Mouse (Mus musculus) liver, postnatal 0 days (tissue): ENCODE results near the gene Rbms1. TPM values are rescaled to one million over a fixed set of nuclear protein-coding genes. Genes with fewer than 3 reads are reported as not detected.
A peak's percentile ranks its signal among the peaks of the same experiment; 100 is the strongest.

Experiments
- ATAC-seq: fragments of 200-750 bp; cut with Nextera tagmentation; 2 replicates; pipeline ENCODE4 v1.8.0; 2017; ENCODE audit warnings: mild to moderate bottlenecking, moderate library complexity
- DNase-seq: peaks from one replicate; pipeline ENCODE4 v3.0.0-alpha.2; 2016
- H3K27ac ChIP-seq: fragments of 300-500 bp; sonication (generic); 2 replicates; pipeline ENCODE4 v1.5.1; 2014; ENCODE audit warnings: antibody characterized with exemption, moderate library complexity, mild to moderate bottlenecking, low read depth
- H3K27me3 ChIP-seq: fragments of 300-500 bp; sonication (generic); 2 replicates; pipeline ENCODE4 v1.6.1; 2014; ENCODE audit warnings: low read length, control low read depth, mixed read lengths; ENCODE audit not compliant: insufficient read depth
- H3K36me3 ChIP-seq: fragments of 300-500 bp; sonication (generic); replicated peaks from 2 replicates; pipeline ENCODE4 v1.6.1; 2014; ENCODE audit warnings: mild to moderate bottlenecking, control low read depth, low read length, moderate library complexity, mixed read lengths; ENCODE audit not compliant: insufficient read depth
- H3K4me1 ChIP-seq: fragments of 300-500 bp; sonication (generic); 2 replicates; pipeline ENCODE4 v1.6.1; 2014; ENCODE audit warnings: antibody characterized with exemption, mild to moderate bottlenecking, control low read depth; ENCODE audit not compliant: insufficient read depth
- H3K4me2 ChIP-seq: fragments of 300-500 bp; sonication (generic); 2 replicates; pipeline ENCODE4 v1.6.1; 2014; ENCODE audit warnings: low read depth, mild to moderate bottlenecking, low read length, moderate library complexity, mixed read lengths
- H3K4me3 ChIP-seq: fragments of 300-500 bp; sonication (generic); 2 replicates; pipeline ENCODE4 v1.5.1; 2014; ENCODE audit warnings: low read depth, low read length
- H3K9ac ChIP-seq: fragments of 300-500 bp; sonication (generic); replicated peaks from 2 replicates; pipeline ENCODE4 v1.6.1; 2014; ENCODE audit warnings: mild to moderate bottlenecking, moderate library complexity
- H3K9me3 ChIP-seq: fragments of 300-500 bp; sonication (generic); 2 replicates; pipeline ENCODE4 v1.6.1; 2016; ENCODE audit warnings: mild to moderate bottlenecking, control low read depth, low read length, mixed read lengths
- CTCF ChIP-seq: sonication (generic); IDR thresholded peaks from 2 replicates; pipeline ENCODE4 v1.5.1; 2016; ENCODE audit warnings: antibody characterized with exemption, low read depth
- EP300 ChIP-seq: IDR thresholded peaks from 2 replicates; pipeline ENCODE4 v1.6.1; 2016; ENCODE audit warnings: antibody characterized with exemption, low read depth, mild to moderate bottlenecking
- WGBS: fragments of 180-500 bp; shearing (Covaris S2); extraction: QIAGEN DNeasy Blood & Tissue Kit; methylation state at CpG from one replicate; pipeline ENCODE4 v1.1.7; 2014; ENCODE audit not compliant: insufficient replicate concordance; 5-methylcytosine and 5-hydroxymethylcytosine counted together
- polyA plus RNA-seq: library from polyadenylated mRNA; unstranded; fragments of >200 nt; fragmentation: Nextera tagmentation; extraction: Ambion mirVana; gene quantifications from 2 replicates; pipeline ENCODE4 v1.2.1, GENCODE M21; 2015

Gene Rbms1
- polyA plus RNA-seq, 1 experiment from 2014 or later = 38.5 TPM

DNA sequence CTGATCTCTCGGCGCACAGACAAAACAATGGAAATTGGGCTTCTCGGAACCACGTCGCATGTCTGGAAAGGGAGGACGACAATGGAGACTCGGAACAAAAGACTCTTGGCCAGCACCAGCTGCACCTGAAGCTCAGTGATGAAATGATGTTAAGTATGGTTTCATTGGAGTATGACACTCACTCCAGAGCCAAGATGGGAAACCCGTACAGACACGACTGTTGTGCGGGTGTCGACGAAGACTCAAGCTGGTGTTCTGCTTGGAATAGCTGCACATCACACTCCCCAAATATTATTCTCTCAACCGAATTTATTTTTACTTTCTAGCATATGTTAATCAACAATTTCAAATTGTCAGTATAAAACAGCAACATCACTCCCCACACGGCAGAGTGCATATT lies 26.1 kb downstream of the Rbms1 start:
- WGBS = 89% methylated on average over 14 of the region's 14 CpGs
- Histone ChIP-seq H3K27ac (no peak overlapping the region), H3K36me3 (no peaks in the 10 kb centered on the region), H3K9ac (no peak overlapping the region), H3K4me2 (no peak overlapping the region), H3K27me3 (no peaks in the 10 kb centered on the region), H3K4me1 (peaks cover 6% of the 10 kb centered on the region; the same call in 1 of the 2 replicates), H3K9me3 (no peaks in the 10 kb centered on the region), H3K4me3 (no peak overlapping the region)
- no peak for ATAC-seq
- DNase-seq = no peak
- TF ChIP-seq EP300 (no peak), CTCF (no peak)

DNA sequence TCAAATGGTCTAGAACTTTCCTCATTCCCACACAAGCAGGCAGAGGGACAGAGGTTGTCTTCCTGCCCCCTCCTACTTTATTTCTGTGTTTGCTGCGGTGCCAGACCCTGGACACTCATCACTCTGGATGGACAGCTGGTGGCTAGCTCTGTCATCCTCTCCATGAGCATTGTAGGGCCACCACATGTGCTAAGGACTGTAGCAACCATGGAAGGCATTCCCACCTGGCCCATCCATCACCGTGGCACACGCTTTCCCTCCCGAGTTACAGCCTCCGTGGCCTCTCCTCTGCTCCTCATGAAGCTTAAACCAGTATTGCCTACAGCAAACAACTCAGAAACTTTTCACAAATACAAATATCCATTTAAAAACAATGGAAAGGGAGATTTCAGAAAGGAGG lies 34.0 kb downstream of the Rbms1 start:
- H3K9ac ChIP-seq = no peak overlapping the region
- DNase-seq (no peak), ATAC-seq (no peak)
- TF ChIP-seq CTCF = no peak
- TF ChIP-seq EP300 = no peak
- H3K9me3 ChIP-seq = no peaks in the 10 kb centered on the region
- H3K4me1 ChIP-seq = peaks cover 22% of the 10 kb centered on the region
- no peak overlapping the region for H3K4me2 ChIP-seq
- H3K27ac ChIP-seq = no peak overlapping the region
- 94% methylated on average over 5 of the region's 5 CpGs for WGBS
- no peaks in the 10 kb centered on the region for H3K36me3 ChIP-seq
- no peak overlapping the region for H3K4me3 ChIP-seq
- no peaks in the 10 kb centered on the region for H3K27me3 ChIP-seq

DNA sequence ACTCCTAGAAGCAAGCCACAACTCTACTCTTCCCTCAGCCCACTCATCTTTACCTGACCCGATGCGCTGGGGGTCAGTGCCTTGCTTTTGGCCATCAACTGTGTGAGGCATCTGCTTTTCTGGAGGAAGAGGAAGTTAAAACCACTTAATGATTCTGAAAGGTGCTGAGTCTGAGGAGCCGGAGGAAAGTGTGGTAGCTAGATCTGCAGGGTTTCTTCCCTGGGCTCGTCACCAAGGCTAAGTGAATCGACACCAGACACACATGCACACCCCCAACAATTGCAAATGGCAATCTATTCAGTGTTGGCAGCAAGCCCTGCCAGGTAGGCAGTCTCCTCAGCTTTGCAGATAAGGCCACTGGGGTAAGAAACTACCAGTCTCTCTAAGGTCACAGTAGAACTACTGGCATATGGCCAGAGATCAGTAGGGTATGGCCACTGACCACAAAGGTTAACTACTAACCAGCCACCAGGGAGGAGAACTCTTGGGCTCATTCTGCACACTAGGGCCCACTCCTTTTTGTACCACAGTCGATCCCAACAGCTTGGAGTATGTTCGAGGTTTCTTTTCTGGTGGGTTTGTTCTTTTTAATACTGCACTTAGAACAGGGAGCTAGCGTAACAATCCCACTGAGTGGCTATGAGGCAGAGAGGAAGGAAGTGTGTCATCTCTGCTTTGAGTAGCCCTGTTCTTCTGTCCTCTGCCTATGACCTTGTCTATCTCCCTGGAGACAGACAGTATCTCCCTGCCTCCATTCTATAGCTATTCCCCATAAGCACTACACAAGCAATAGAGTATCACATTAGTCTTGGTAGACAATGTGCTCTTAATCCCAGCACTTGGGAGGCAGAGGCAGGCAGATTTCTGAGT lies 34.9 kb downstream of the Rbms1 start:
- no peak overlapping the region for H3K27ac ChIP-seq
- TF ChIP-seq CTCF (no peak), EP300 (no peak)
- H3K4me3 ChIP-seq = no peak overlapping the region
- no peaks in the 10 kb centered on the region for H3K9me3 ChIP-seq
- no peak overlapping the region for H3K9ac ChIP-seq
- 44% methylated on average over 8 of the region's 8 CpGs for WGBS
- ATAC-seq = peak; percentile 21; the same call in 1 of the 2 replicates
- H3K36me3 ChIP-seq = no peaks in the 10 kb centered on the region
- peak; percentile 29 for DNase-seq
- peaks cover 29% of the 10 kb centered on the region for H3K4me1 ChIP-seq
- peak overlapping the region; percentile 10; the same call in 1 of the 2 replicates for H3K4me2 ChIP-seq
- H3K27me3 ChIP-seq = no peaks in the 10 kb centered on the region

DNA sequence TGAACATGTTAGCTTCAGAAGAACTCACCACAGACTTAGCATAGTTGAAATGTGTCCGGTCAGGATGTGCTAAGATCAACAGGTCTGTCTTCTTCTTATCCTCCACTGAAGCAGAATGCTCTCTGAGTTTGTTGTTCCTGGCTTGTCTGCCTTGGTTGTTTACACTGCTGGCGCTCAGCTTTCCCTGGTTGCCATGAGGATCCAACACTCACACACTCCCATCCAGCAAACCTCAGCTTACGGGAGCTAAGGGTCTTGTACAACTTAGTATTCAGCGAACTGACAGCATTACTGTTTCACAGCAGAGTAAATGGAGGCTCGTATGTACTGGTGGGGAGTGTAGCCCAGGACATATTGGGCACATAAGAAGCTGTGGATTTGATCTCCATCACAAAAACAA lies 37.9 kb downstream of the Rbms1 start:
- no peak overlapping the region for H3K4me3 ChIP-seq
- TF ChIP-seq CTCF (no peak), EP300 (no peak)
- DNase-seq (no peak), ATAC-seq (no peak)
- H3K9ac ChIP-seq = no peak overlapping the region
- H3K27me3 ChIP-seq = no peaks in the 10 kb centered on the region
- H3K4me1 ChIP-seq = peaks cover 36% of the 10 kb centered on the region
- no peak overlapping the region for H3K27ac ChIP-seq
- no peak overlapping the region for H3K4me2 ChIP-seq
- WGBS = 67% methylated on average over 5 of the region's 5 CpGs
- H3K36me3 ChIP-seq = no peaks in the 10 kb centered on the region
- H3K9me3 ChIP-seq = no peaks in the 10 kb centered on the region

DNA sequence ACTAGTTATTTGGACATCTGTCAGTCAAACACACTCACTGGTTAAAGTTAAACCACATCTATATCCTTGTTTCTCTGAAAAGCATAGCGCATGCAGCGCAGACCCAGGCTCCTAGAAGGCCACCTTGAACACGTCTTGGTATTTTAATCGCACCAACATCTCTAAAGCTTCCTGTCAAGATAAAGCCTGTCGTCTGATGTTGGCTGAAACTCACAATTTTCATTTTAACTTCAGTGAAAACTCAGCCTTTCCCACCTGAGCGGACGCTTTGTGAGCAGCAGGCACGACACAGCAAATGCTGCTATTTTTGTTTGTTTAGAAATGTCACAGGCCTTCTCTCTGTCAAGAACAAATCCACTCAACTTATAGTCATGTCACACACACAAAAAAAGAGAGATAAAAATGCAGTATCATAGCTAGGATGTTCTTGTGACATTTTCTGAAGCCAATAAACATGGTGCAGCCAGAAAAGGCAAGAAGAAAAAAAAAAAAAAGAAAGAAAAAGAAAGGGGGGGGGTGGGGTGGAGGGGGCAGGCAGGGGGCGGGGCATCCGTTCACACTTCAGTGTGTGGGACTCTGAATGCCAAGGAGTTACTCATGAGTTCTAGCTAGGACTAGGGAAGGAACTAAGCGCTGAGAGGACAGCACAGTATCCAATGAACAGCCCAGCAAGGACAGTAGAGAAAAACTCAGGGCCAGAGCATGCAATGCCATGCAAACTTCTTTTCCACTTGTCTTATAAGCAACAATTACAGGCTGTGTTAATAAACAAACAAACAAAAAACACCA lies 39.0 kb downstream of the Rbms1 start:
- H3K9ac ChIP-seq = no peak overlapping the region
- ATAC-seq (no peak), DNase-seq (no peak)
- H3K4me1 ChIP-seq = peaks cover 35% of the 10 kb centered on the region
- no peaks in the 10 kb centered on the region for H3K27me3 ChIP-seq
- no peak for TF ChIP-seq EP300
- no peak for TF ChIP-seq CTCF
- no peaks in the 10 kb centered on the region for H3K9me3 ChIP-seq
- H3K36me3 ChIP-seq = no peaks in the 10 kb centered on the region
- no peak overlapping the region for H3K4me3 ChIP-seq
- no peak overlapping the region for H3K27ac ChIP-seq
- no peak overlapping the region for H3K4me2 ChIP-seq
- 51% methylated on average over 11 of the region's 11 CpGs for WGBS

DNA sequence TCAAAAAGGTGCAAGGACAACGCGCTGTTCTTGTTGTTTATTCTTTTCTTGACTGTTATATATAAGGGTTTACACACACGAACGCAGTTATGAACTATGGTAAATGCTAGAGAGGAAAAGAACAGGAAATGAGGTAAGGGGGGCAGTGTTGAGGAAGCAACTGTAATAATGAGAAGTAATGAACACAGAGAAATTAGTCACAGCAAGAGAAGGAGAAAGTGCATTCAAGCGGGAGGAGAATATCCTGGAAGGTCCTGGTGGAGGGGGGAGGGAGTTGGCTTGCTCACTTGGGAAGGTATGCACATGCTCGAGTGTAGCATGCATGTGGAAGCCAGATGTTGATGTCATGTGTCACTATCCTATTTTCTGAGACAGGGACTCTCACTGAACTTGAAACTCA lies 39.9 kb downstream of the Rbms1 start:
- peaks cover 27% of the 10 kb centered on the region for H3K4me1 ChIP-seq
- DNase-seq = no peak
- no peak overlapping the region for H3K9ac ChIP-seq
- peak overlapping the region; percentile 12; the same call in 1 of the 2 replicates for H3K27ac ChIP-seq
- H3K27me3 ChIP-seq = no peaks in the 10 kb centered on the region
- no peak for TF ChIP-seq CTCF
- no peak for TF ChIP-seq EP300
- no peak overlapping the region for H3K4me3 ChIP-seq
- H3K9me3 ChIP-seq = no peaks in the 10 kb centered on the region
- WGBS = 22% methylated on average over 6 of the region's 6 CpGs
- ATAC-seq = no peak
- no peaks in the 10 kb centered on the region for H3K36me3 ChIP-seq
- no peak overlapping the region; the same call in 1 of the 2 replicates for H3K4me2 ChIP-seq
